Comparison of ENCODE assay signal across 8 mouse cellular contexts in genomic region chr11:71019201-71020068, GRCm38 (mm10). TPM values are rescaled to one million over a fixed set of nuclear protein-coding genes. Genes with fewer than 3 reads are reported as not detected.
DNase-seq lines count a peak whose midpoint lies in the region; ATAC-seq and TF ChIP-seq lines count a peak whose summit lies in the region.

Mis12 (plus strand) TSS chr11:71019611.
Derl2 (minus strand) TSS chr11:71019841.

- WGBS in heart, embryonic 11.5 days (ENCODE audit: insufficient replicate concordance), result under 1% methylated on average over 71 of the region's 71 CpGs
- under 1% methylated on average over 70 of the region's 71 CpGs for WGBS in kidney, embryonic 16.5 days
- WGBS in liver, adult 2 months, result under 1% methylated on average over 71 of the region's 71 CpGs

- H3K27ac ChIP-seq in heart, embryonic 11.5 days (ENCODE audit: low read depth, low read length), result peak within 1 kb of the TSS; percentile 98
- H3K27ac ChIP-seq in kidney, embryonic 16.5 days (ENCODE audit: low read length), result peak within 1 kb of the TSS; percentile 94
- peak within 1 kb of the TSS; percentile 83 for H3K27ac ChIP-seq in liver, adult 2 months (replicated peaks; ENCODE audit: insufficient read depth, low read depth, low read length)

- H3K9me3 ChIP-seq in erythroblast, embryonic 14.5 days (ENCODE audit: control insufficient read depth, low read length), result no peaks in the 10 kb centered on the region
- no peaks in the 10 kb centered on the region for H3K9me3 ChIP-seq in heart, embryonic 11.5 days (replicated peaks; ENCODE audit: control insufficient read depth, low read length)
- H3K9me3 ChIP-seq in kidney, embryonic 16.5 days (ENCODE audit: low read length), result no peaks in the 10 kb centered on the region

- peak within 1 kb of the TSS; percentile 84 for H3K4me2 ChIP-seq in heart, embryonic 11.5 days
- H3K4me2 ChIP-seq in kidney, embryonic 16.5 days (replicated peaks; ENCODE audit: low read depth, low read length), result peak within 1 kb of the TSS; percentile 91
- H3K4me2 ChIP-seq in myocyte (ENCODE audit: low read depth), result peak within 1 kb of the TSS; percentile 96

- TF ChIP-seq POLR2A in brain, embryonic 14.5 days (IDR thresholded peaks at IDR 0.05; ENCODE audit: borderline replicate concordance, extremely low read depth, insufficient read depth, insufficient read length, poor library complexity, severe bottlenecking), result peak; percentile 54; the same call in 1 of the 2 replicates
- TF ChIP-seq POLR2A in liver, adult 2 months (IDR thresholded peaks at IDR 0.05; ENCODE audit: extremely low read depth, insufficient read depth, low read length), result peak; percentile 79; the same call in 1 of the 2 replicates
- peak; percentile 89 for TF ChIP-seq POLR2A in myocyte (IDR thresholded peaks at IDR 0.05; ENCODE audit: insufficient read length, low read depth)

- H3K79me2 ChIP-seq in C2C12 (ENCODE audit: control insufficient read depth, insufficient read depth) (peaks cover 95% of the 10 kb centered on the region), myocyte (ENCODE audit: control insufficient read depth, insufficient read depth) (peaks cover 93% of the 10 kb centered on the region)
- H3K79me2 ChIP-seq in liver, adult 2 months (ENCODE audit: control insufficient read depth, insufficient read depth, low read length), result peaks cover 19% of the 10 kb centered on the region; the same call in 1 of the 2 replicates

- H3K36me3 ChIP-seq in C2C12 (ENCODE audit: control insufficient read depth, insufficient read depth), result peaks cover 45% of the 10 kb centered on the region
- H3K36me3 ChIP-seq in erythroblast, embryonic 14.5 days (ENCODE audit: control insufficient read depth), result peaks cover 56% of the 10 kb centered on the region
- peaks cover 8% of the 10 kb centered on the region; the same call in 1 of the 2 replicates for H3K36me3 ChIP-seq in heart, embryonic 11.5 days (ENCODE audit: control insufficient read depth, insufficient read depth, low read length)
- peaks cover 9% of the 10 kb centered on the region for H3K36me3 ChIP-seq in kidney, embryonic 16.5 days (ENCODE audit: insufficient read depth, low read length)
- peaks cover 5% of the 10 kb centered on the region for H3K36me3 ChIP-seq in liver, adult 2 months (ENCODE audit: control insufficient read depth, insufficient read depth, low read length)
- H3K36me3 ChIP-seq in myocyte (ENCODE audit: control insufficient read depth, insufficient read depth), result no peaks in the 10 kb centered on the region
- H3K36me3 ChIP-seq in splenic B cell, adult 2 months (ENCODE audit: control insufficient read depth, insufficient read depth, low read length, poor library complexity, severe bottlenecking), result peaks cover 9% of the 10 kb centered on the region; the same call in 1 of the 2 replicates

- peak; percentile 100 for ATAC-seq in heart, embryonic 11.5 days (replicated peaks; ENCODE audit: insufficient number of reproducible peaks, low FRiP score, low TSS enrichment)
- peak; percentile 100 for ATAC-seq in kidney, embryonic 16.5 days (ENCODE audit: low FRiP score, low TSS enrichment)

- H3ac ChIP-seq in C2C12 (ENCODE audit: control insufficient read depth, insufficient read length, low read depth) (peak within 1 kb of the TSS; percentile 94), myocyte (ENCODE audit: control insufficient read depth, insufficient read length) (peak within 1 kb of the TSS; percentile 32)

- H3K4me3 ChIP-seq in C2C12 (ENCODE audit: insufficient read depth, poor library complexity, severe bottlenecking) (peak within 1 kb of the TSS; percentile 82), myocyte (peak within 1 kb of the TSS; percentile 70)
- H3K4me3 ChIP-seq in erythroblast, embryonic 14.5 days (replicated peaks), result peak within 1 kb of the TSS; percentile 93
- H3K4me3 ChIP-seq in heart, embryonic 11.5 days (ENCODE audit: low read depth, low read length), result peak within 1 kb of the TSS; percentile 89
- peak within 1 kb of the TSS; percentile 94 for H3K4me3 ChIP-seq in kidney, embryonic 16.5 days (ENCODE audit: low read length)
- peak within 1 kb of the TSS; percentile 82 for H3K4me3 ChIP-seq in liver, adult 2 months (ENCODE audit: insufficient read depth, low read depth, low read length)

- DNase-seq in brain, embryonic 14.5 days (ENCODE audit: low read depth), result peak; percentile 100
- DNase-seq in liver, adult 2 months (ENCODE audit: extremely low read depth, low read depth, low spot score), result peak; percentile 99
- peak; percentile 99 for DNase-seq in splenic B cell, adult 2 months (ENCODE audit: low read depth, low spot score)

- peaks cover 51% of the 10 kb centered on the region for H3K4me1 ChIP-seq in erythroblast, embryonic 14.5 days (ENCODE audit: control insufficient read depth)
- peaks cover 7% of the 10 kb centered on the region; the same call in 1 of the 2 replicates for H3K4me1 ChIP-seq in heart, embryonic 11.5 days (ENCODE audit: control insufficient read depth, insufficient read depth, low read length)
- H3K4me1 ChIP-seq in kidney, embryonic 16.5 days (ENCODE audit: insufficient read depth, low read length), result peaks cover 28% of the 10 kb centered on the region
- H3K4me1 ChIP-seq in liver, adult 2 months (ENCODE audit: control insufficient read depth, insufficient read depth, low read length), result peaks cover 30% of the 10 kb centered on the region

- H3K79me3 ChIP-seq in C2C12 (ENCODE audit: low read depth), result peaks cover 78% of the 10 kb centered on the region

- peak within 1 kb of the TSS; percentile 93 for H3K9ac ChIP-seq in heart, embryonic 11.5 days (ENCODE audit: low read depth, low read length)
- H3K9ac ChIP-seq in kidney, embryonic 16.5 days (replicated peaks; ENCODE audit: low read length), result peak within 1 kb of the TSS; percentile 93
- H3K9ac ChIP-seq in liver, adult 2 months (ENCODE audit: low read depth, low read length), result peak within 1 kb of the TSS; percentile 84

- no peak for TF ChIP-seq CTCF in C2C12 (IDR thresholded peaks at IDR 0.05; ENCODE audit: control insufficient read depth, insufficient read depth, insufficient read length)
- TF ChIP-seq CTCF in brain, embryonic 14.5 days (IDR thresholded peaks at IDR 0.05; ENCODE audit: borderline replicate concordance, extremely low read depth, insufficient read depth, insufficient read length), result no peak
- no peak for TF ChIP-seq CTCF in liver, adult 2 months (IDR thresholded peaks at IDR 0.05; ENCODE audit: low read depth, low read length)

- H3K27me3 ChIP-seq in C2C12 (ENCODE audit: control insufficient read depth, insufficient read depth, insufficient read length), result no peaks in the 10 kb centered on the region
- H3K27me3 ChIP-seq in erythroblast, embryonic 14.5 days (ENCODE audit: control insufficient read depth), result no peaks in the 10 kb centered on the region
- H3K27me3 ChIP-seq in heart, embryonic 11.5 days (ENCODE audit: control insufficient read depth, insufficient read depth, low read length), result no peaks in the 10 kb centered on the region
- no peaks in the 10 kb centered on the region for H3K27me3 ChIP-seq in kidney, embryonic 16.5 days (ENCODE audit: insufficient read depth, low read length)
- H3K27me3 ChIP-seq in liver, adult 2 months (ENCODE audit: control insufficient read depth, insufficient read depth, low read length), result no peaks in the 10 kb centered on the region
- no peaks in the 10 kb centered on the region for H3K27me3 ChIP-seq in myocyte (ENCODE audit: control insufficient read depth, insufficient read depth, insufficient read length)
- H3K27me3 ChIP-seq in splenic B cell, adult 2 months (ENCODE audit: control insufficient read depth, insufficient read depth, low read length, poor library complexity, severe bottlenecking), result no peaks in the 10 kb centered on the region

TF ChIP-seq in C2C12, 6 proteins besides CTCF, POLR2A, EP300 and RAD21:
- no peak for TF ChIP-seq MYOD1 (IDR thresholded peaks at IDR 0.05; ENCODE audit: control insufficient read depth, insufficient read length, low read depth)
- TF ChIP-seq CEBPB (IDR thresholded peaks at IDR 0.05; ENCODE audit: low read depth), result no peak
- TF ChIP-seq MYOG (IDR thresholded peaks at IDR 0.05; ENCODE audit: control insufficient read depth, extremely low read depth, insufficient read length), result no peak
- TF ChIP-seq FOSL1 (IDR thresholded peaks at IDR 0.05; ENCODE audit: insufficient read depth, low read length, poor library complexity, severe bottlenecking), result no peak
- no peak for TF ChIP-seq USF1 (IDR thresholded peaks at IDR 0.05; ENCODE audit: low read depth)
- no peak for TF ChIP-seq MAX (IDR thresholded peaks at IDR 0.05)

TF ChIP-seq in myocyte, 11 proteins besides CTCF, POLR2A, EP300 and RAD21:
- TF ChIP-seq MYOG (IDR thresholded peaks at IDR 0.05; ENCODE audit: control insufficient read depth in 1 of 3, insufficient read depth in 1 of 3, insufficient read length in 2 of 3, low read depth in 2 of 3) (no peak), POLR2AphosphoS2 (IDR thresholded peaks at IDR 0.05; ENCODE audit: insufficient read length, low read depth) (peak; percentile 84), MAX (IDR thresholded peaks at IDR 0.05; ENCODE audit: low read depth) (no peak), MYOD1 (IDR thresholded peaks at IDR 0.05; ENCODE audit: control insufficient read depth in 1 of 3, insufficient read length in 2 of 3, low read depth in 2 of 3) (no peak), SRF (IDR thresholded peaks at IDR 0.05; ENCODE audit: control insufficient read depth, insufficient read length, low read depth) (peak; percentile 59), TCF3 (IDR thresholded peaks at IDR 0.05; ENCODE audit: insufficient read length, low read depth) (no peak), E2F4 (IDR thresholded peaks at IDR 0.05; ENCODE audit: insufficient read depth) (peak; percentile 94)
TF ChIP-seq in myocyte: peak in this region for 3.

RNA-seq across cellular contexts. Expression of gene Mis12, which starts in this region (rescaled TPM):
- polyA plus RNA-seq in C2C12 (2012; fragmentation: generic; extraction: Trizol), result 18.4 TPM
- polyA plus RNA-seq in brain, embryonic 14.5 days (2012; rRNA removed), result 17.9 and 20.9 TPM in 2 replicates
- 0.35 and 0.60 TPM in 2 replicates for polyA plus RNA-seq in erythroblast, embryonic 14.5 days (2012)
- polyA plus RNA-seq in heart, embryonic 11.5 days (2014; fragmentation: Nextera tagmentation; extraction: Ambion mirVana), result 27.4 and 28.0 TPM in 2 replicates
- 44.8 and 45.2 TPM in 2 replicates for polyA plus RNA-seq in kidney, embryonic 16.5 days (2015; fragmentation: Nextera tagmentation; extraction: Ambion mirVana)
- total RNA-seq in liver, adult 2 months (2014; rRNA removed), result 7.8 and 9.7 TPM in 2 replicates
- polyA plus RNA-seq in liver, adult 2 months (2012; rRNA removed), result 2.7 and 3.0 TPM in 2 replicates
- 11.0 TPM for polyA plus RNA-seq in myocyte (2012; fragmentation: generic; extraction: Trizol)

RNA-seq across cellular contexts. Expression of gene Derl2, which starts in this region (rescaled TPM):
- polyA plus RNA-seq in C2C12 (2012; fragmentation: generic; extraction: Trizol) (38.5 TPM), myocyte (2012; fragmentation: generic; extraction: Trizol) (27.6 TPM)
- 27.2 and 31.4 TPM in 2 replicates for polyA plus RNA-seq in brain, embryonic 14.5 days (2012; rRNA removed)
- polyA plus RNA-seq in erythroblast, embryonic 14.5 days (2012), result 1.4 and 3.1 TPM in 2 replicates
- polyA plus RNA-seq in heart, embryonic 11.5 days (2014; fragmentation: Nextera tagmentation; extraction: Ambion mirVana), result 34.7 and 34.8 TPM in 2 replicates
- 41.9 and 48.6 TPM in 2 replicates for polyA plus RNA-seq in kidney, embryonic 16.5 days (2015; fragmentation: Nextera tagmentation; extraction: Ambion mirVana)
- total RNA-seq in liver, adult 2 months (2014; rRNA removed), result 56.4 and 59.0 TPM in 2 replicates
- 49.4 and 58.5 TPM in 2 replicates for polyA plus RNA-seq in liver, adult 2 months (2012; rRNA removed)

Comparison
In these comparisons a context has a peak if more than half of its experiments do, and no peak if none do; other contexts are left out.
1. Peak in every context shown above with its lines: DNase-seq, ATAC-seq, H3K4me3 ChIP-seq and H3K27ac ChIP-seq.